Mouse (Mus musculus): ENCODE results near the gene Hrh1. TPM values are rescaled to one million over a fixed set of nuclear protein-coding genes. Genes with fewer than 3 reads are reported as not detected.

The Hrh1 gene
- polyA plus RNA-seq, 1 experiment from 2014 or later: 0.19 TPM

DNA sequence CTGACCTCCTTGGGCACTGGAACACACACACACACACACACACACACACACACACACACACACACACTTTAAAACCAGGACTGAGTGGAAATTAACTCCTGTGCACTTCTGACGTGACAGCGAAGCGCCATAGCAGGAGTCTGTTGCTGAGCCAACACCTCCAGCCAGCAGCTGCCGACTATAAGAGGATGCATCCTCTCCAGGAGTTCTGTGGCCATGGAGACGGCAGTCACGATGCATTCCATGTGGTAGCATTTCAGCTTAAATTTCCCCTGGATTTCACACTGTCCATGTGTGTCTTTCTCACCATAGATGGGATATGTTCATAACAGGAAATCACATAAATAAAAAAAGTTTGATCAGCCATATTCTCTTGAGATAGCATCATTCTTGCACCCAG lies 30.1 kb upstream of the Hrh1 start:
- no peak for DNase-seq (ENCODE audit: low spot score)
- Histone ChIP-seq H3K4me1 (ENCODE audit: insufficient read depth, low read depth, low read length) (no peaks in the 10 kb centered on the region), H3K9ac (replicated peaks; ENCODE audit: low read depth) (no peak overlapping the region), H3K4me3 (ENCODE audit: low read depth, low read length) (no peak overlapping the region), H3K4me2 (replicated peaks; ENCODE audit: low read depth, low read length) (no peak overlapping the region), H3K27ac (ENCODE audit: low read length) (no peak overlapping the region), H3K27me3 (replicated peaks; ENCODE audit: insufficient read depth, low read length) (no peaks in the 10 kb centered on the region), H3K9me3 (ENCODE audit: low read length) (no peaks in the 10 kb centered on the region), H3K36me3 (ENCODE audit: insufficient read depth, low read length) (no peaks in the 10 kb centered on the region)
- 61% methylated on average over 6 of the region's 6 CpGs for WGBS
- ATAC-seq: no peak
- TF ChIP-seq CTCF (IDR thresholded peaks at IDR 0.05) (no peak), EP300 (IDR thresholded peaks at IDR 0.05) (no peak)

DNA sequence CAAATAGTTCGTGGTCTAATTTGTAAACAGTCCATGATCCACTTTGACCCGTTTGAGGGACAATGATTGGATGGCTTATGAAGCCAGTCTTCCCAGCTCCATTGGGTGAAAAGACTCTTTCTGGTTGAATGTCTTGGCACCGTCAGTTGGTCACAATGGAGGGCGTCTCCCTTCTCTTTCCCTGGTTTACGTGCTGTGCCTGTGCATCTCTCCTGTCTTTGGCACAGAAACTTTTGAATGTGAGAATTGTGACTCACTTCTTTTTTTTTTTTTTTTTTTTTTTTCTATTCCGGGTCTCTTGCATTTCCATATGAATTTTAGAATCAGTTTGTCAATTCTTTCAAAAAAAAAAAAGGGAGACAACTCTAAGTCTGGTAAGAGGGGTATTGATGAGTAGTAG lies 29.5 kb upstream of the Hrh1 start:
- H3K4me2 ChIP-seq (replicated peaks; ENCODE audit: low read depth, low read length): no peak overlapping the region
- H3K4me3 ChIP-seq (ENCODE audit: low read depth, low read length): no peak overlapping the region
- ATAC-seq (no peak), DNase-seq (ENCODE audit: low spot score) (no peak)
- no peaks in the 10 kb centered on the region for H3K9me3 ChIP-seq (ENCODE audit: low read length)
- no peaks in the 10 kb centered on the region for H3K4me1 ChIP-seq (ENCODE audit: insufficient read depth, low read depth, low read length)
- TF ChIP-seq EP300 (IDR thresholded peaks at IDR 0.05) (no peak), CTCF (IDR thresholded peaks at IDR 0.05) (no peak)
- H3K27me3 ChIP-seq (replicated peaks; ENCODE audit: insufficient read depth, low read length): no peaks in the 10 kb centered on the region
- H3K9ac ChIP-seq (replicated peaks; ENCODE audit: low read depth): no peak overlapping the region
- H3K36me3 ChIP-seq (ENCODE audit: insufficient read depth, low read length): no peaks in the 10 kb centered on the region
- no peak overlapping the region for H3K27ac ChIP-seq (ENCODE audit: low read length)
- WGBS: 68% methylated on average over 6 of the region's 6 CpGs

DNA sequence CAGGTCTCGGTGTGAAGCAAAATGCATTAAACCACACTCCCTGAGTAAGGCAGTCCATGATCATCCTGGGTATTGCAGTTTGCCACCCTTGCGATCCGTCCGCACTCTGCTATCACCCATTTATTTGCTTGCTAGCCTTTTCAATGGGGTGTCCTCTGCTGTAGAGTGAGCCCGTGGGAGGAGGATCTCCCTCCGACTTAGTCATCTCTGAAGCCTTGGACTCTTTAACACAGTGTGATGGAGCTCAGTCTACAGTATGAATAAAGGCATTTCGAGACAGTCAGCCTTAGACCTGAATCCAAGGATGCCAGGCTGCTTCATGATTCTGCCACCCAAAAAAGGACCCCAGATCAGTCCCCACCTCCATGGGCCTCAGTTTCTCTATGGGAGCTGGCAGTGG lies 25.0 kb upstream of the Hrh1 start:
- TF ChIP-seq EP300 (IDR thresholded peaks at IDR 0.05) (no peak), CTCF (IDR thresholded peaks at IDR 0.05) (no peak)
- Histone ChIP-seq H3K4me1 (ENCODE audit: insufficient read depth, low read depth, low read length) (no peaks in the 10 kb centered on the region), H3K36me3 (ENCODE audit: insufficient read depth, low read length) (no peaks in the 10 kb centered on the region), H3K9me3 (ENCODE audit: low read length) (no peaks in the 10 kb centered on the region), H3K9ac (replicated peaks; ENCODE audit: low read depth) (no peak overlapping the region), H3K27ac (ENCODE audit: low read length) (no peak overlapping the region), H3K4me2 (replicated peaks; ENCODE audit: low read depth, low read length) (no peak overlapping the region), H3K4me3 (ENCODE audit: low read depth, low read length) (no peak overlapping the region), H3K27me3 (replicated peaks; ENCODE audit: insufficient read depth, low read length) (no peaks in the 10 kb centered on the region)
- 82% methylated on average over 7 of the region's 7 CpGs for WGBS
- no peak for DNase-seq (ENCODE audit: low spot score)
- ATAC-seq: no peak

DNA sequence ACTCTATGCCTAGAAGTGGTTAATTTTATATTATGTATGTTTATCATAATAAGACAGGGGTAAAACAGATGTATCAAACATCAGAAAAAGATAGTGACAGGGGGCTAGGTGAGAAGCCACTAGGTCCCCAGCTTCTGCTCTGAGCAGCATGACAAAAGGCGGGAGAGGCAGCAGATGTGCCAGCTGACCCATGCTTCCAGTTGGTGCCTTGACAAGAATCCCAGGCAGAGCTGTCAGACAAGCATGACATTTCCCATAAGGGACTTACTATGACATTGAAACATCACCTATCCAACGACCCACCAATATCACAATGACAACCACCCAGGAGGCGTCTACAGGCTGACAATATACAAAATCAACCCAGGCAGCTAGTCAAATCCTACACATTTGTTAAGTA lies 16.9 kb upstream of the Hrh1 start:
- TF ChIP-seq CTCF (IDR thresholded peaks at IDR 0.05) (no peak), EP300 (IDR thresholded peaks at IDR 0.05) (no peak)

DNA sequence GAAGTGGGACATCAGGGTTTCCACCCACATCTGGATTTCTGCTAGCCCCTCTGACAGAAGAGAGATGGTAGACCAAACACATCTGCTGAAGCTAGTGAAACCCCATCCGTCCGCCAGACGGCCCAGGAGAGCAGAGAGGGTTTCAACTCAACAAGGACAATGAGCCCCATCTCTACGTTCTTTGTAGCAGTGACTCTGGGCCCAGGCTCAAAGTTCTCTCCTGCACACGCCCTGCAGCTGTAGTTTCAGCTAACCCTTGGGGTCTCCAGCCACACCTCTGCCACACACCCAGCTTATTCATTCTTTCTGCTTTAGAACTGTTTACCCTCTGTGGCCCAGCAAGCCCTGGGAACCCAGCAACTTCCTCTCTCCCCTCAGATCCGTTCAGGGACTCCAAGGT lies 10.4 kb upstream of the Hrh1 start:
- H3K4me1 ChIP-seq (ENCODE audit: insufficient read depth, low read depth, low read length): no peaks in the 10 kb centered on the region
- H3K9ac ChIP-seq (replicated peaks; ENCODE audit: low read depth): no peak overlapping the region
- H3K36me3 ChIP-seq (ENCODE audit: insufficient read depth, low read length): no peaks in the 10 kb centered on the region
- no peak for TF ChIP-seq EP300 (IDR thresholded peaks at IDR 0.05)
- TF ChIP-seq CTCF (IDR thresholded peaks at IDR 0.05): no peak
- no peak for DNase-seq (ENCODE audit: low spot score)
- no peak overlapping the region for H3K4me2 ChIP-seq (replicated peaks; ENCODE audit: low read depth, low read length)
- H3K9me3 ChIP-seq (ENCODE audit: low read length): no peaks in the 10 kb centered on the region
- ATAC-seq: no peak
- H3K4me3 ChIP-seq (ENCODE audit: low read depth, low read length): no peak overlapping the region
- H3K27ac ChIP-seq (ENCODE audit: low read length): no peak overlapping the region
- WGBS: 52% methylated on average over 6 of the region's 6 CpGs
- no peaks in the 10 kb centered on the region for H3K27me3 ChIP-seq (replicated peaks; ENCODE audit: insufficient read depth, low read length)

More for the DNA sequence above, 16.9 kb upstream of the Hrh1 start:
- Histone ChIP-seq H3K27me3 (replicated peaks; ENCODE audit: insufficient read depth, low read length) (no peaks in the 10 kb centered on the region), H3K4me3 (ENCODE audit: low read depth, low read length) (no peak overlapping the region), H3K9ac (replicated peaks; ENCODE audit: low read depth) (no peak overlapping the region), H3K4me1 (ENCODE audit: insufficient read depth, low read depth, low read length) (no peaks in the 10 kb centered on the region), H3K27ac (ENCODE audit: low read length) (no peak overlapping the region), H3K36me3 (ENCODE audit: insufficient read depth, low read length) (no peaks in the 10 kb centered on the region), H3K9me3 (ENCODE audit: low read length) (no peaks in the 10 kb centered on the region), H3K4me2 (replicated peaks; ENCODE audit: low read depth, low read length) (no peak overlapping the region)
- no peak for ATAC-seq
- no peak for DNase-seq (ENCODE audit: low spot score)
- WGBS: 76% methylated on average over 3 of the region's 3 CpGs

DNA sequence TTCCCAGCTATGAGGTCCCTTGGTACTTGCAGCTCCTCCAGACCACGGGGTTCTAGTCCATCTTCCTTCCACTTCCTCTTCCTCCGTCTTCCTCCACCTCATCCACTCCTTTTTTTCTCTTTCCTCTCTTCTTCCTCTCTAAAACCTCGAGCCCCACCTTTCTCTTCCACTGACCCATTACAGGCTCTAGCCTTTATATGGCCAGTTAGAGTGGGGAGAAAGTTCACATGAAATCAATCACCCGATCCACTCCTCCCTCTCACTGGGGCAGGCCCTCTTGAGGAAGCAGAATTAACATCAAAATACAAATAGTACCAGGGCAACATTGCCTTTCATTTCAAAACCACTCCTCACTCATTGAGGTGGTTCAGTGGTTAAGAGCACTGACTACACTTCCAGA lies 9.9 kb upstream of the Hrh1 start:
- H3K9ac ChIP-seq (replicated peaks; ENCODE audit: low read depth): no peak overlapping the region
- H3K4me2 ChIP-seq (replicated peaks; ENCODE audit: low read depth, low read length): no peak overlapping the region
- H3K27me3 ChIP-seq (replicated peaks; ENCODE audit: insufficient read depth, low read length): no peaks in the 10 kb centered on the region
- H3K27ac ChIP-seq (ENCODE audit: low read length): no peak overlapping the region
- H3K9me3 ChIP-seq (ENCODE audit: low read length): no peaks in the 10 kb centered on the region
- TF ChIP-seq CTCF (IDR thresholded peaks at IDR 0.05): no peak
- no peak for TF ChIP-seq EP300 (IDR thresholded peaks at IDR 0.05)
- ATAC-seq (no peak), DNase-seq (ENCODE audit: low spot score) (no peak)
- no peaks in the 10 kb centered on the region for H3K4me1 ChIP-seq (ENCODE audit: insufficient read depth, low read depth, low read length)
- no peaks in the 10 kb centered on the region for H3K36me3 ChIP-seq (ENCODE audit: insufficient read depth, low read length)
- WGBS: 69% methylated on average over 4 of the region's 4 CpGs
- no peak overlapping the region for H3K4me3 ChIP-seq (ENCODE audit: low read depth, low read length)

DNA sequence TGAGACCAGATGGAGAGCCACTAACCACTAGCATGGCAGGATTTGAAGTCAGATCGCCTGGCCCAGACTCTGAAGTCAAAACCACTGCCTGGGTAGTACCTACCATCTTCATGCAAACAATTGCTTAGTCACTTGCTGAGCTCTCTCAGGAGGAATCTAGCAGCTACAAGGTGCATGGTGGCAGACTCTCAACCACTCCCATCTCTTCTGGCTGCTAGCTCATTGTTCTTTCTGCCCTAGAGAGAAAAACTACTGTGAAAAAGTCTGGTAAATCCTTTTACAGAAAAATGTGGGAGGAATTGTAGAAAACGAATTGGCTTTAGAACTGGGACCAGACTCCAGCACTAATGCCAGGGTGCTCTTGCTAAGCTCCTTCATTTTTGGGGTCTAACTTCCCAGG lies 7.6 kb upstream of the Hrh1 start:
- no peaks in the 10 kb centered on the region for H3K27me3 ChIP-seq (replicated peaks; ENCODE audit: insufficient read depth, low read length)
- H3K4me1 ChIP-seq (ENCODE audit: insufficient read depth, low read depth, low read length): no peaks in the 10 kb centered on the region
- H3K27ac ChIP-seq (ENCODE audit: low read length): no peak overlapping the region
- TF ChIP-seq CTCF (IDR thresholded peaks at IDR 0.05) (no peak), EP300 (IDR thresholded peaks at IDR 0.05) (no peak)
- DNase-seq (ENCODE audit: low spot score): no peak
- H3K9ac ChIP-seq (replicated peaks; ENCODE audit: low read depth): no peak overlapping the region
- no peak for ATAC-seq
- H3K4me3 ChIP-seq (ENCODE audit: low read depth, low read length): no peak overlapping the region
- H3K4me2 ChIP-seq (replicated peaks; ENCODE audit: low read depth, low read length): no peak overlapping the region
- H3K9me3 ChIP-seq (ENCODE audit: low read length): no peaks in the 10 kb centered on the region
- H3K36me3 ChIP-seq (ENCODE audit: insufficient read depth, low read length): no peaks in the 10 kb centered on the region
- 60% methylated on average over 2 of the region's 2 CpGs for WGBS

Data from lung, postnatal 0 days (tissue).